Mouse (Mus musculus): Measurements from ENCODE around the gene Gm4969. TPM values are rescaled to one million over a fixed set of nuclear protein-coding genes. Genes with fewer than 3 reads are reported as not detected.
A peak's percentile ranks its signal among the peaks of the same experiment; 100 is the strongest.

The Gm4969 gene
- 1.9 and 2.3 TPM in 2 replicates for polyA plus RNA-seq (2015; fragmentation: Nextera tagmentation; extraction: Ambion mirVana)

GRCm38 (mm10) chr7:19118028-19118771 is at the start of gene Gm4969:
Gene Gm4969, minus strand, starts transcription at chr7:19118368.
- Histone ChIP-seq H3K9ac (no peak within 1 kb of the TSS), H3K36me3 (no peaks in the 10 kb centered on the region), H3K4me2 (replicated peaks) (peak within 1 kb of the TSS; percentile 46), H3K27ac (replicated peaks) (no peak within 1 kb of the TSS), H3K9me3 (replicated peaks) (no peaks in the 10 kb centered on the region), H3K27me3 (no peaks in the 10 kb centered on the region), H3K4me3 (replicated peaks) (peak within 1 kb of the TSS; percentile 25), H3K4me1 (peaks cover 24% of the 10 kb centered on the region)
- 22% methylated on average over 60 of the region's 64 CpGs for WGBS
- ATAC-seq (ENCODE audit: insufficient number of reproducible peaks, low FRiP score, low TSS enrichment, low read depth), result no peak

GRCm38 (mm10) chr7:19166990-19167389 is 48.8 kb upstream of the Gm4969 start:
- Histone ChIP-seq H3K4me1 (peaks cover 37% of the 10 kb centered on the region), H3K36me3 (no peaks in the 10 kb centered on the region), H3K27me3 (peaks cover 22% of the 10 kb centered on the region), H3K4me3 (replicated peaks) (no peak overlapping the region), H3K9me3 (replicated peaks) (no peaks in the 10 kb centered on the region), H3K4me2 (replicated peaks) (no peak overlapping the region), H3K27ac (replicated peaks) (no peak overlapping the region), H3K9ac (no peak overlapping the region)
- ATAC-seq (ENCODE audit: insufficient number of reproducible peaks, low FRiP score, low TSS enrichment, low read depth), result no peak
- WGBS, result 85% methylated on average over 3 of the region's 3 CpGs

- Histone ChIP-seq H3K27me3 (peaks cover 22% of the 10 kb centered on the region), H3K27ac (replicated peaks) (no peak within 1 kb of the TSS), H3K4me1 (peaks cover 33% of the 10 kb centered on the region), H3K36me3 (no peaks in the 10 kb centered on the region), H3K9me3 (replicated peaks) (no peaks in the 10 kb centered on the region), H3K9ac (no peak within 1 kb of the TSS), H3K4me2 (replicated peaks) (peak within 1 kb of the TSS; percentile 19; the same call in 1 of the 2 replicates), H3K4me3 (replicated peaks) (no peak within 1 kb of the TSS)
- no peak for ATAC-seq (ENCODE audit: insufficient number of reproducible peaks, low FRiP score, low TSS enrichment, low read depth)
- 11% methylated on average over 14 of the region's 14 CpGs for WGBS
Measured at GRCm38 (mm10) chr7:19165656-19166423, 47.7 kb upstream of the Gm4969 start, which contains the start of gene Gipr. Gene Gipr, minus strand, starts transcription at chr7:19166127.

GRCm38 (mm10) chr7:19164978-19165377 is 46.8 kb upstream of the Gm4969 start:
- H3K4me1 ChIP-seq, result peaks cover 34% of the 10 kb centered on the region
- ATAC-seq (ENCODE audit: insufficient number of reproducible peaks, low FRiP score, low TSS enrichment, low read depth), result no peak
- no peaks in the 10 kb centered on the region for H3K36me3 ChIP-seq
- H3K9me3 ChIP-seq (replicated peaks), result no peaks in the 10 kb centered on the region
- no peak overlapping the region for H3K27ac ChIP-seq (replicated peaks)
- H3K4me2 ChIP-seq (replicated peaks), result peak overlapping the region; percentile 10; the same call in 1 of the 2 replicates
- no peak overlapping the region for H3K9ac ChIP-seq
- H3K27me3 ChIP-seq, result peaks cover 30% of the 10 kb centered on the region
- H3K4me3 ChIP-seq (replicated peaks), result no peak overlapping the region
- 2% methylated on average over 13 of the region's 13 CpGs for WGBS

- Histone ChIP-seq H3K4me3 (replicated peaks) (no peak overlapping the region), H3K9ac (no peak overlapping the region), H3K4me1 (peaks cover 37% of the 10 kb centered on the region), H3K9me3 (replicated peaks) (no peaks in the 10 kb centered on the region), H3K4me2 (replicated peaks) (peak overlapping the region; percentile 10), H3K27ac (replicated peaks) (no peak overlapping the region), H3K36me3 (no peaks in the 10 kb centered on the region), H3K27me3 (peaks cover 37% of the 10 kb centered on the region)
- 2% methylated on average over 6 of the region's 6 CpGs for WGBS
- peak; percentile 66 for ATAC-seq (ENCODE audit: insufficient number of reproducible peaks, low FRiP score, low TSS enrichment, low read depth)
Measured at GRCm38 (mm10) chr7:19164189-19164588, 46.0 kb upstream of the Gm4969 start.

GRCm38 (mm10) chr7:19163752-19164151 is 45.6 kb upstream of the Gm4969 start:
- Histone ChIP-seq H3K27me3 (peaks cover 37% of the 10 kb centered on the region), H3K27ac (replicated peaks) (no peak overlapping the region), H3K36me3 (no peaks in the 10 kb centered on the region), H3K4me2 (replicated peaks) (peak overlapping the region; percentile 10), H3K4me1 (peaks cover 38% of the 10 kb centered on the region), H3K4me3 (replicated peaks) (no peak overlapping the region), H3K9ac (no peak overlapping the region), H3K9me3 (replicated peaks) (no peaks in the 10 kb centered on the region)
- 0 out of 2 replicates have a peak, but pooled peaks have one; percentile 0 for ATAC-seq (ENCODE audit: insufficient number of reproducible peaks, low FRiP score, low TSS enrichment, low read depth)
- 28% methylated on average over 12 of the region's 12 CpGs for WGBS

GRCm38 (mm10) chr7:19162928-19163327 is 44.8 kb upstream of the Gm4969 start:
- Histone ChIP-seq H3K4me2 (replicated peaks) (no peak overlapping the region), H3K4me1 (peaks cover 38% of the 10 kb centered on the region), H3K27ac (replicated peaks) (no peak overlapping the region), H3K36me3 (no peaks in the 10 kb centered on the region), H3K9me3 (replicated peaks) (no peaks in the 10 kb centered on the region), H3K9ac (no peak overlapping the region), H3K27me3 (peaks cover 37% of the 10 kb centered on the region), H3K4me3 (replicated peaks) (no peak overlapping the region)
- ATAC-seq (ENCODE audit: insufficient number of reproducible peaks, low FRiP score, low TSS enrichment, low read depth), result no peak
- 76% methylated on average over 7 of the region's 7 CpGs for WGBS

- peaks cover 29% of the 10 kb centered on the region for H3K27me3 ChIP-seq
- H3K27ac ChIP-seq (replicated peaks), result no peak overlapping the region
- H3K4me3 ChIP-seq (replicated peaks), result peak overlapping the region; percentile 41
- ATAC-seq (ENCODE audit: insufficient number of reproducible peaks, low FRiP score, low TSS enrichment, low read depth), result no peak
- 3% methylated on average over 20 of the region's 20 CpGs for WGBS
- 0 out of 2 replicates have a peak overlapping the region, but pooled peaks have one; percentile 37 for H3K9ac ChIP-seq
- H3K4me2 ChIP-seq (replicated peaks), result peak overlapping the region; percentile 75
- H3K36me3 ChIP-seq, result peaks cover 6% of the 10 kb centered on the region; the same call in 1 of the 2 replicates
- peaks cover 41% of the 10 kb centered on the region for H3K4me1 ChIP-seq
- H3K9me3 ChIP-seq (replicated peaks), result no peaks in the 10 kb centered on the region
Measured at GRCm38 (mm10) chr7:19160115-19160514, 41.9 kb upstream of the Gm4969 start.

GRCm38 (mm10) chr7:19159411-19159810 is 41.2 kb upstream of the Gm4969 start:
- ATAC-seq (ENCODE audit: insufficient number of reproducible peaks, low FRiP score, low TSS enrichment, low read depth), result no peak
- Histone ChIP-seq H3K4me1 (peaks cover 33% of the 10 kb centered on the region), H3K27ac (replicated peaks) (no peak overlapping the region), H3K27me3 (peaks cover 22% of the 10 kb centered on the region), H3K4me3 (replicated peaks) (peak overlapping the region; percentile 41; the same call in 1 of the 2 replicates), H3K9ac (0 out of 2 replicates have a peak overlapping the region, but pooled peaks have one; percentile 15), H3K36me3 (peaks cover 10% of the 10 kb centered on the region; the same call in 1 of the 2 replicates), H3K9me3 (replicated peaks) (no peaks in the 10 kb centered on the region), H3K4me2 (replicated peaks) (peak overlapping the region; percentile 75)
- WGBS, result 12% methylated on average over 18 of the region's 18 CpGs

- Histone ChIP-seq H3K27me3 (peaks cover 18% of the 10 kb centered on the region), H3K27ac (replicated peaks) (no peak overlapping the region), H3K9ac (no peak overlapping the region), H3K4me3 (replicated peaks) (no peak overlapping the region), H3K9me3 (replicated peaks) (no peaks in the 10 kb centered on the region), H3K4me2 (replicated peaks) (no peak overlapping the region), H3K36me3 (peaks cover 18% of the 10 kb centered on the region), H3K4me1 (peaks cover 25% of the 10 kb centered on the region)
- WGBS, result 61% methylated on average over 11 of the region's 11 CpGs
- ATAC-seq (ENCODE audit: insufficient number of reproducible peaks, low FRiP score, low TSS enrichment, low read depth), result no peak
Measured at GRCm38 (mm10) chr7:19158601-19159000, 40.4 kb upstream of the Gm4969 start.

GRCm38 (mm10) chr7:19157160-19157800 is 39.1 kb upstream of the Gm4969 start:
- WGBS, result 5% methylated on average over 30 of the region's 30 CpGs
- no peak overlapping the region for H3K4me3 ChIP-seq (replicated peaks)
- H3K36me3 ChIP-seq, result peaks cover 30% of the 10 kb centered on the region
- H3K9ac ChIP-seq, result no peak overlapping the region
- H3K27me3 ChIP-seq, result peaks cover 15% of the 10 kb centered on the region
- peak overlapping the region; percentile 26 for H3K4me2 ChIP-seq (replicated peaks)
- H3K4me1 ChIP-seq, result peaks cover 24% of the 10 kb centered on the region
- no peaks in the 10 kb centered on the region for H3K9me3 ChIP-seq (replicated peaks)
- H3K27ac ChIP-seq (replicated peaks), result no peak overlapping the region
- peak; percentile 59; the same call in 1 of the 2 replicates for ATAC-seq (ENCODE audit: insufficient number of reproducible peaks, low FRiP score, low TSS enrichment, low read depth)

All from embryonic facial prominence, embryonic 15.5 days (tissue).